Mouse (Mus musculus): Measurements from ENCODE around the gene Rasl11a.
A peak's percentile ranks its signal among the peaks of the same experiment; 100 is the strongest.

The Rasl11a gene

DNA sequence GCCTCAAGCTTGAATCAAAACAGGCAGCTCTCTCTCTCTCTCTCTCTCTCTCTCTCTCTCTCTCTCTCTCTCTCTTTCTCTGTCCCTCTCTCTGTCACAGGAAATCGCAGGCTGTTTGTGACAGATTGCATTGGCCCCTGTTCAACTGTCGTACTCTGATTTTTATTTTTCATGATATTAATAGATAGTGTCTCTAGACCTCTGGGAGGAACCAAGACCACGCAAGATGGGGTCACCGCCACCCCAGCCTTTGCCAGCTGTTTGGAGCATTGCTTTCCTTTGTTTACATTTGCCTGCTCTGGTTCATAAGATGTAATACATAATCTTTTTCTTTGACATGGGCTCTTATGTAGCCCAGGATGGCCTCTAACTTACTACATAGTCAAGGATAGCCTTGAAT lies 2.9 kb upstream of the Rasl11a start:
- no peak for DNase-seq (ENCODE audit: extremely low read depth, low read depth)

DNA sequence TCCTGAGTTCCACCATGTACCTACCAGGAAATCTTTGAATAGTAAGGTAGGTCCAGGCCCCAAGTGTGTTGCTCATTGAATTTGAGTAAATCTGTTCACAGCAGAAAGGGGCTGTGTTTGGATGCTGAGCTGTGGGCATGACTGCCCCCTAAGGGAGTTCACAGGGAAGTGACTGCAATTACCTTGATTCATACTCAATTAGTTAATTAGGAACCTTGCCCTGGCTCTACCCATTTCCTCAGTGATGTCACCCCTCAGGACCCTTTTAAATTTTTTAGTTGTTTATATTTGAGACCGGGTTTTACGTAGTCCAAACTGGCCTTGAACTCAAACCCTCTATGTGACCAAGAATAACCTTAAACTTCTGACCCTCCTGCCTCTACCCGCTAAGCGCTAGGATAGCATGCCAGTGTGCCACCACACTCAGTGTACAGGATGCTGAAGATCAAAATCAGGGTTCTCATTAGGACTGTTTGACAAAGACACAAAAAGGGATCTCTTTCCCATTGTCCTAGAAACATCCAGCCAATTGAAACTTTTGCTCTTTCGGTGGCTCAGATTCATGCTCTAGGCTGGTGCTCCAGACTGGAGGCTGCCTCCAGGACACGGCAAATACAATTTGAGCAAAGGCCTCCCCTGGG lies 450 bp upstream of the Rasl11a start:
- DNase-seq (ENCODE audit: extremely low read depth, low read depth): no peak

DNA sequence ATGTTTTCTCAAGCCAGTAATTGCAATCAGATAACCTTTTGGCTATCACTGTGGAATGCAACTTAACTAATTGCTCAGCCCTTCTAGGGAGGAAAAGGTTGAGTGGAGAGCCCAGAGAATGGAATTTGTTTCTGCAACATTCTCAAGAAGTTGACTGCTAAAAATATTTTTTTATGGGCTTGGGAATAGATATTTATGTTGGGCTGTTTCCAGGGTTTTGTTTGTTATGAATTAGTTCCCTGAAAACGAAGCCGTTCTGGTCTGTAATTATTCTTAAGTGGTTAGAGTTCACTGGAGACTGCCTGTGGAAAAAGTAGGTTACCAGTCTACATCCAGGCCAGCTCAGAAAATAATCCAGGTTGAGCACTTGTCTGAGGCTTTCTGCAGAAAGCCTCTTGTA lies 1.6 kb downstream of the Rasl11a start:
- no peak for DNase-seq (ENCODE audit: extremely low read depth, low read depth)

DNA sequence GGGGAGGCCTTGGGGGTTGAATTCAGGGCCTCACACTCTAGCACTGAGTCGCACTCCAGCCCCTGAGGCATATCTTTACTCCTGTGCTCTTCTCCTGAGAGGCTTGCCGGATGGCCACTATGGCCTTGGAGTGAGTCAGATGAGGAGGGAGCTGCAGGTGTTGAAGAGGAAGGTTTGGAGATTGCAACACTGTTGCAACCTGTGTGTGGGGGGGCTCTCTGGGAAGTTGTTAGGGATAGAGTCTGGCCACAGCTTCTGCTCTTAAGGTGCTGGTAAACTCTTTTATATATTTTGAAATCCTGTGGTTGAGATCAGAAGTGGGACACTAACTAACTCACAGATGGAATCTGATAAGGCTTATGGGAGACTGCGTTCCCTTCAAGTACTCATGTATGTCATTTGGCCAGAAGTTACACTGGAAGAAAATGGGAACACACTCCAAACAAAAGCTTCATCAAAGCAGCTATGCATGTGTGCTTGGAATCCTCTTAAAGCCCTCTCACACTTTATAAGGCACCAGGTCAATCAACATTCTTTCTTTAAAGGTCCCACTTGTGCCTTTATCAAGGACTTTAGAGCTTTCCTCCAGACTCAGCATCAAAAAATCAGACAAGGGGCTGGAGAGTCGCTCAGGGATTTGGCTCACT lies 4.2 kb downstream of the Rasl11a start:
- DNase-seq (ENCODE audit: extremely low read depth, low read depth): no peak

DNA sequence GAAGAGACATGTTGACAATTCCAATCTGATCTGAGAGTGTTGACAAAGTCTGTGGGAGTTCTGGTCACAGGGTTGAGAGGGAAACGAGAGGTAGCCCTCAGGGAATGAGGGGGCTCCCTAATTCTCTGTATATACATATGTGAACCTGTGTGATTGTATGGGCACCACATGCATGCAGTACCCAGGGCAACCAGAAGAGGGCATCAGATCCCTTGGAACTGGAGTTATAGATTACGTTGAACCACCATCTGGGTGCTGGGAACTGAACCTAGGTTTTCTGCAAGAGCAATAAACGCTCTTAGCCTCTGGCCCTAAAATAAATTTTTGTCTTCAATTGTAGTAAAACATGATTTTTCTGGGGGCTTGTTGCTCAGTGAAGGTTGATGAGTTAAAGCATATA lies 11.2 kb downstream of the Rasl11a start:
- no peak for DNase-seq (ENCODE audit: extremely low read depth, low read depth)

DNA sequence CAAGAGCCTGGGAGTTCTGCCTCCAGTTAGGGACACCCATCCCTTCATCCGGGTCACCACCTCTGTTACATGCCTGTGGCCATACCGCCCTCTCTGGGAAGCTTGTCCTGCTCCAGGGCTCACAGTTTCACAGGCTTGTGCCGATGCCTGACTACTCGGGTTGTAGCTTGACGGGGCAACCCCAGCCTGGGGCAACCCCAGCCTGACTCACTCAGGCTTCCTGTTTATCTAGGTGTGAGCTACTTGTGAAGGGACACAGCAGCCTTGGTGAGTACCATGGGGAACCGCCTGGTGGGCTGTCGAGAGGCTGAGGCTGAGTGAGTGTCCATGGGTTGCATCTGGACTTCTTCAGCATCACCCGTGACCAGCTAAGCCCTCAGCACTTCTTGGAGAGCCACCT lies 12.7 kb downstream of the Rasl11a start:
- DNase-seq (ENCODE audit: extremely low read depth, low read depth): no peak

DNA sequence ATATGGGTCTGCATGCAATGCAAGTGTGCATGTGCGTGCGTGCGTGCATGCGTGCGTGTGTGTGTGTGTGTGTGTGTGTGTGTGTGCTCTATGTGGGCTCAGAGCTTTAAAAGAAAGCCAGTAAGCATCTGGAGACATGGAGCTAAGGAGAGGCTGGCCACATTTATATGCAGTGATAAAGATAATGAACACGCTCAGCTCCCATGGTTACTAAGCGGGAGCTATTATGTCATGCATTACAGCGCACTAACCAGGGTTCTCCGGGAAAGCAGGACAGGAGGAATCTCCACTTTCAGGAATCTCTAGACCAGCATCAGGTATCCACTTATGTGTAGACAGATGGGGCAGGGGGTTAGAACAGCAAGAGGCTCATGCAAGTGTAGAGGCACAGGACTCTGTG lies 13.9 kb downstream of the Rasl11a start:
- DNase-seq (ENCODE audit: extremely low read depth, low read depth): no peak

DNA sequence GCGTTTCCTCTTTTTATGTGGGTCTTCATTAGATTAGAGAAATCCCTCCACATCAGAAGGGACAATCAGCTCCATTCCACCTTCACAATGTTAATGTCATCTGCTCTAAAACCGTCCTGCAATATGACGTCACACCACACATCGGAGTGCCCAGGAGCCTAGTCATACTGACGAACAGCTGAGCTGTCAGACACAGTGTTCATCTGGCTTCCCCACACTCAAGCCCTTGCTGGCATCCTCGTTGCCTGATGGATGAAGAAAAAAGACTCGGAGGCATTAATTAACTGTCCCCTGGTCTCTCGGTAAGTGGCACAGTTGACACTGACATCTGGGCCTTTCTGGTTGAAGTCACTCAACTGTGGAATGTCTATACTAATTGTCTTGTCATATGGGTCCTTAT lies 14.4 kb downstream of the Rasl11a start:
- no peak for DNase-seq (ENCODE audit: extremely low read depth, low read depth)

DNA sequence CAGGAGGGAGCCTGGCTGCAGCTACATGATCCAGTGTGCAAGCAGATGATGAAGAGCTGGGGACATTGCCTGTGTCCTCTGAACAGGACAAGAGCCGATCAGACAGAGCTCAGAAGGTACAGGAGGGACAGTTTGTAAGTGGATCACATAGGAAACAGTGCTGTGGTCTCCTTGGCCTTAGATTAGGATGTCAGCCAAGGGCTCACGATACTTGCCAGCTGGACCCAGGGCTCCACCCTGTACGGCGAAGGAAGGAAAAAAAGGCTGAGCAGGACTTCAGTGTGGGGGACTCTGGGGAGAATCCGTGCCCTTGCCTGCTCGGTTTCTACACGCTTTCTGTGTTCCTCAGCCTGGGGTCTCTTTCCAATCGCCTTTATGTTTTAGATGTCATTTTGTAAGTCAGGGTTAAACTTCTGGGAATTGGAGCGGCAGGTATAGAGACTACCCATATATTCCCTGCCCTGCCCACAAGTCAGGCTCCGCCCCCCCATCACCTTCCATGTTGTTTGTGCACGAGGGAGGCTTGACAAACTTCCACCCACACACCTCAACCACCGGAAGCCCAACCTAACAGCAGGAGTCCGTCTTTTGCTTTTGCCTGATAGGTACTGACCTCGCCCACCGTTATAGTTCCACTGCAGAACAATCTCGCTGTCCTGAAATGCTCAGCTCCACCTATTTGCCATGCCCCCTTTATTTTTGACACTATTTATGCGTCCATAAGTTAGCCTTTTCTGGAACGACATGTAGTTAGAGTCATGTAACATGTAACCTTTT lies 15.5 kb downstream of the Rasl11a start:
- DNase-seq (ENCODE audit: extremely low read depth, low read depth): no peak

DNA sequence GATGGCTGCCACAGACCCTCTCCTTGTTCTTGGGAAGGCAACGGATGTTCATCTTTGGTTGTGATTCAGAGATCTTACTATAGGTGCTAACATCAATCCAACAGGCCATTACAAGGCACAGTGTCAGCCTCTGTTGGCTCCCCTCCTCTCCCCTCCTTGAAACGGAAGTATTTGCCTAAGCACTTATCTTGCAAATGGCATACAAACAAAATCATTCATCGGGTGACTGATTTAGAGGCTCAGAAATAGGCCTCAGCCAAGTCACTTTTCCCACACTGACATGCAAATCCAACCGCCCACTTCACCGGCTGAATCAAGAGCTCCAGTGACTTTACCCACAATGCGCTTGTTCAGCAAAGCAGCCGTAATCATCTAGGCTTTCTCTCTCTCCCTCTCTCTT lies 16.7 kb downstream of the Rasl11a start:
- DNase-seq (ENCODE audit: extremely low read depth, low read depth): no peak

DNA sequence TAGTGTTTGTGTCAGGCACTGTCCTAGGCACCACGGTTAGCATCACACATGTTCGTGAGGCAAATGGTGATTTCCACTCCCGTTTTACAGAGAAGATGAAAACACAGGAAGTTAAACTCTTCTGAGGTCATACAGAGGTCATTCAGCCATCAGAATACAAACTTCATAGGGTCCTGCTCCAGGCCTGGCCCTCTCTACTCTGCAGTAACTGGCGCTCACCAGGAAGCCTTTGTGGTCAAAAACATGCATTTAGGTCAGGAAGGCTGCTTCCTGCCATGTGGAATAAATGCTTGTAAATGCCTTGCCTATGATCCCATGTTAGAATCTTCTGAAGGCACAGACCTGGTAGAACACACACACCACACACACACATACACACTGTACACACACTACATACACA lies 20.6 kb downstream of the Rasl11a start:
- DNase-seq (ENCODE audit: extremely low read depth, low read depth): no peak

DNA sequence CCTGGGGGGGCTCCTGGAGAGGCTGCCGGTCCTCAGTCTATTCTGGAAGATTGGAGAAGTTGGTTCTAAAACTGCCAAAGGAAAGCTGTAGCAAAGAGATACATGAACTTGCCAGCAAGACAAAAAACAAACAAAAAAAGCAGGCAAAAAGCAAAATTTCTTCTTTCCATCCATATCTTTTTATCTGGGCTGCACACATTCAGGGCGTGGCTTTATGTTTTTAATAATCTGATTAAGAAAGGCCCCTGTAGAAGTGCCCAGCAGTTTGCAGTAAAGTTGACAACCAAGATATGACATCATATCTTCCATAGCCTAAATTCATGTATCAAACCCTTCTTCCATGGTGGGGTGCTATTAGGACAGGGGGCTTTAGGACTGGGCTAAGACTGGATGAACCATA lies 21.4 kb downstream of the Rasl11a start:
- DNase-seq (ENCODE audit: extremely low read depth, low read depth): peak; percentile 66

DNA sequence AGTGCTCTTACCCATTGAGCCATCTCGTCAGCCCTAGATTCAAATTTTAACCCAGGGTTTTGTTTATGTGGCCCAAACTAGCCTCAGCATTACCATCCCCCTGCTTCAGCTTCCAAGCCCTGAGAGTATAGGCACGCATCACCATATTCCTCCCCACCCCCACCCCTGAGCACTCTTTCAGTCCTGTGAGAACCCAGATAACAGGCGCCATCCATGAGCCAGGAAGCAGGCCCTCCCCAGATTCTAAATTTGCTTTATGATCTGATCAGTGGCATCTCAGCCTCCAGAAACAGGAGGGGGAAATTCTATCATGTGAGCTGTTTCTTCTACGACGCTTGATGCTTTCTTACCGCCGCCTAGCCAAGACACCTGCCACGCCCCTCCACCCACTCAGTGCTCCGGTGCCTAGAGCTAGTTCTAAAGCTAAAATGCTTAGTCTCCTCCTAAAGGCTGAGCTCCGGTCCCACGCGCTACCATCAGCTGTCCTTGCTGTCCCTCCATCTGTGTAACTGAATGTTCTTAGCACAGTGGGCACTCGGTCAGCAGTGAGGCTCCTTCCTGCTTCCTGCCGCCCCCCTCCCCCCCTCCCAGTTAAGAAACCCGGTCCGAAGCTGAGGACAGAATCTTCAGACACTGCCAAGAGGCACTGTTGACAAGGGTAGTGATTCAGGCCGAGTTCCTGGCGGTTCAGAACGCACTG lies 22.5 kb downstream of the Rasl11a start:
- DNase-seq (ENCODE audit: extremely low read depth, low read depth): peak; percentile 96

DNA sequence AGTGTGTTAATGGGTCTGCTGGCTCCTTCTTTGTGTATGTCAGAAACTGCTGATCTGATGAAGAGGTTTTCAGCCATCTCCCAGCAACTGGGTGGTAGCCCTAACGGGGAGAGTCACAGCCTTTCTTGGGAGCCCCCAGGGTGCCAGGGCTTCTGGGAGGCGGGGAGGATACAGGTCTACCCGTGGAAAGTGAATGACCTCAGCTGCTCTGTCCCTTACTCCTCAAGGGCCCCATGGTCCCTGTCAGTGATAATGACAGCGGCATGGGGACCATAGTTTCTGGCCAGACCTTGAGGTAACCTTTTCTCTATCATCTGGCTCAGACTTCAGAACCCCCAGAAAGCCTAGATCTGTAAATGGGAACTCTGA lies 23.1 kb downstream of the Rasl11a start:
- DNase-seq (ENCODE audit: extremely low read depth, low read depth): no peak

DNA sequence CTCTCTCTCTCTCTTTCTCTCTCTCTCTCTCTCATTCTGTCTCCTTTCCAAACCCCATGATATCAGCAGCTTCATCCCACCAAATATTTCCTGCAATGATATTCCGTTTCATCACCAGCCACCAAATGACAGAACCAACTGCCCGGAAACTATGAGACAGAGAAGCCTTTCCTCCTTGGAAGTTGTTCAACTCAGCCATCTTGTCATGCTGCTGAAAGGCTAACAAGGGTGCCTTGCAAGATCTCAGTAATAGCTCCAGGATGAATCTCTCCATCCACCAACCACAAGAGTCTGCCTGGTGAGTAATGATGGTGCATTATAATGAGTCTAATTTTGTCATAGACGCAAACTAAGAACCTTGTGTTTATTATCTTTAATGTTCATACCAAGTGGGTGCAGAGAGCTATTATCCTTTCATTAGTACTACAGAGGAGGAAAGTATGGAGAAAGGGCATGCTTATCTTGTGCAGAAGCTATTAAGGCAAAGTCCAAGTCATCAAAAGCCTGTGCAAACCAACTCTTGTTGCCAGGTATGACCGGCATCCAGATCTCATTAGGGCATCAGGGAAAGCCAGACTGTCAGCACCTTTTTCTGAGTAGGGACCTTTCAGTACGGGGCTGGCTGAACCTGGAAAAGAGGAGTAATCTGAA lies 28.2 kb downstream of the Rasl11a start:
- no peak for DNase-seq (ENCODE audit: extremely low read depth, low read depth)

DNA sequence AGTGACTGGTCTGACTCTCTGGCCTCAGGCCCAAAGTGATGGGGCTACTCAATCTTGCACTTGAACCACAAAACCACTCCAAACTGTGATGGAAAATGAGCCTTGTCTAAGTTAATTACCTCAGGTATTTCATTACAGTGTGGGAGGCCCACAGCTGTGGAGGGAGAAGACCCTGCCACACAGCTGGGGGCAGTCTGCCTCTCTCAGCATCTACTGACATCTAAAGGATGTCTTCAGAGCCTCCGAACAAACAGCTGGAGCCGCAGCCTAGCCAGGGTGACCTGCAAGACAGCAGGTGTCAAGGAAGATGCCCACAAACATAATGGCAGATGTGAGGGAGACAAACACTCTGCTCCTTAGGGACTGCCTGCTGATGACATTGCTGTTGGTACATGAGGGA lies 31.2 kb downstream of the Rasl11a start:
- DNase-seq (ENCODE audit: extremely low read depth, low read depth): no peak

DNA sequence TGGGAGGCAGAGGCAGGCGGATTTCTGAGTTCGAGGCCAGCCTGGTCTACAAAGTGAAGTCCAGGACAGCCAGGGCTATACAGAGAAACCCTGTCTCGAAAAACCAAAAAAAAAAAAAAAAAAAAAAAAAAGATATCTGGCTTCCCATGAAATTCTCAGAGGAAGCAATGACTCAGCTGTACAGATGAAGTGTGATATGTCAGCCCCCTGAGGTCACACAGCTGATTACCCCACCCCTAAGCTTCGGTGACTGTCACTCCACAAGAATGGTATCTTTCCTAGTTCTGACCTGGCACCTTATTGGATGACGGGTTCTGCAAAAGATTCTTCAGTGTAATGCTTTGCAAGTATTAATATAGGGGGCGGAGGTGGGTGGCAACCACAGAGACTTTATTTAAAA lies 33.0 kb downstream of the Rasl11a start:
- peak; percentile 55 for DNase-seq (ENCODE audit: extremely low read depth, low read depth)

DNA sequence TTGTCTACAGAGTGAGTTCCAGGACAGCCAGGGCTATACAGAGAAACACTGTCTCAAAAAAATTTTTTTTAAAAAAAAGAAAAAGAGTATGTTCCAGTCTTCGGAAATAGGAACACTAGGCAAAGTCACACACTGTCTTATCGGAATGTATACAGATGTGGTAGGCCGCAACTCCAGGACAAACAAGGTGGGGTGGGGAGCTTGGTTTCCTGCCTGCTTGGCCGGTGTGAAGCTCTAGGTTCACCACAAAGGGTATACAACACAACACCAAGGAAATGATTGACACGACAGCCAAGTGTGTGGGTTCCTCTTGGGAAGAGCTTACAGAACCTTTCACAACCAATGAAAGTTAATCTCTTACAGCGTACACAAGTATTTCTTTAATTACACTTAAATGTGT lies 37.4 kb downstream of the Rasl11a start:
- DNase-seq (ENCODE audit: extremely low read depth, low read depth): no peak

DNA sequence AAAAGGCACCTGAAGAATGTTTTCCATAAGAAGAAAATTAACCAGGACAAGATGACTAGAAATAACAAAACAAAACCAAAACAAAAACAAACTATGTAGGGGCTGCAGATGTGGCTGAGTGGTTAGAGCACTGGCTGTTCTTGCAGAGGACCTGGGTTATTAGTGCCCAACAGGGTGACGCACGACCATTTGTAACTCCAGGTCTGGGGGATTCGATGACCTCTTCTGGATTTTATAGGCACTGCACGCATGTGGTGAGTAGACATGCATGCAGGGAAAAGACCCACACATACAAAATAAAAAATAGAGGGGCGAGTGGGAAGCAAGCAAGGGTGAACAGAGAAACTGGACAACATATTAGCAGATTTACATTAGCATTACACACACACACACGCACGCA lies 38.2 kb downstream of the Rasl11a start:
- DNase-seq (ENCODE audit: extremely low read depth, low read depth): no peak

DNA sequence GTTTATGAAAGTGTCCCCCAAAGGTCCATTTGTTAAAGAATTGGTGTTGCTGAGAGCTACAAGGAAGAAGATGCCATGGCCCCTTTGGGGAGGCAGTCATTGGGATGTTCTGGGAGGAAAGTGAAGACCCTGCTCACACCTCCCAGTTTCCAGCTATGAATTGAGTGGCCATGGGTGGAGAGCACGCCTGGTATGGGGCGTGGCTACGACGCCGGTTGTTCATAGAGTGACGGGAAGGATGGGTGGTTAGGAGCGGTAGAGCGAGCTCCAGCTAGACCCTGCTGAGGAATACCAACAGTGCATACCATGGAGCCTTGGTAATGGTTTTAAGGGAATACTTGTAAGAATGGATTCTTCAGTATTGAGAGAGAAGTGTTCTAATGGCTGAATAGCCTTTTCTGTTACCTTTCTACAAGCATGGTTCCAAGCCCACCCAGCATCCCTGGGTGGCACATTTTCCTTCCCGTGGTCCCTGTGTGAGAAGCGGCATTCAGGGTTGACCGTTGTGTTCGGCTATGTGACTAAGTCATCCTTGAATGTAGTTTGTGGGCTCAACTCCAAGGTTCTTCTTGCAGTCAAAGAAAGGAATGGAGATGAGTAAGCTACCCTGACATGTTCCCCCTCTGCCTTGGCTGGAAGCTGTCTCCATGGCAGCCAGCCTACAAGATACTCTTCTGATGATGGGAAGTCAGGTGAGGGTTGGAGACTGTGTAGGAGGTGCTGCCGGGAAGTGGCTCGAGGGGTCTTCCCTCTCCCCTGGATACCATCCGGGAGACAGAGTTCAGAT lies 38.8 kb downstream of the Rasl11a start:
- no peak for DNase-seq (ENCODE audit: extremely low read depth, low read depth)

DNA sequence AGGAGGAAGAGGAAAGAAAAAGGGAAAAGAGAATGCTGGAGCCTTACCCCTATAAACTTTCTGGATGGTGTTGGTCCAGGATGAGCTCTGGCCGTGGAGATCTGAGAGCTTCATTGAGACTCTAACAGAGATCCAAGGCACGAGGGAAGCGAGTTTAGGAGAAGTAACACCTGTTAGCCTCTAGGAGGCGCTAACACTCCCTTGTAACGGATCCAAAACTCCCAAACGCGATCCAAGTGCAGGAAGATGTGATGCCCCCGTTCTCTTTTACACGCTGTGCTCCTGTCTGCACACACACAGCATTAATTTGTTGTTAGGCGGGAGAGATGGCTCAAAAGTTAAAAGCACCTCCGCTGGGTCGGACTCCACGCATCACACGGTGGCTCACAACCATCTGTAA lies 46.3 kb downstream of the Rasl11a start:
- peak; percentile 59 for DNase-seq (ENCODE audit: extremely low read depth, low read depth)

All from MEL-GATA-1-ER (cell line).